Mouse (Mus musculus): Measurements from ENCODE around the gene Erbb2. TPM values are rescaled to one million over a fixed set of nuclear protein-coding genes. Genes with fewer than 3 reads are reported as not detected.

Erbb2 gene
- polyA plus RNA-seq, 1 experiment from 2014 or later: 54.9 TPM

DNA sequence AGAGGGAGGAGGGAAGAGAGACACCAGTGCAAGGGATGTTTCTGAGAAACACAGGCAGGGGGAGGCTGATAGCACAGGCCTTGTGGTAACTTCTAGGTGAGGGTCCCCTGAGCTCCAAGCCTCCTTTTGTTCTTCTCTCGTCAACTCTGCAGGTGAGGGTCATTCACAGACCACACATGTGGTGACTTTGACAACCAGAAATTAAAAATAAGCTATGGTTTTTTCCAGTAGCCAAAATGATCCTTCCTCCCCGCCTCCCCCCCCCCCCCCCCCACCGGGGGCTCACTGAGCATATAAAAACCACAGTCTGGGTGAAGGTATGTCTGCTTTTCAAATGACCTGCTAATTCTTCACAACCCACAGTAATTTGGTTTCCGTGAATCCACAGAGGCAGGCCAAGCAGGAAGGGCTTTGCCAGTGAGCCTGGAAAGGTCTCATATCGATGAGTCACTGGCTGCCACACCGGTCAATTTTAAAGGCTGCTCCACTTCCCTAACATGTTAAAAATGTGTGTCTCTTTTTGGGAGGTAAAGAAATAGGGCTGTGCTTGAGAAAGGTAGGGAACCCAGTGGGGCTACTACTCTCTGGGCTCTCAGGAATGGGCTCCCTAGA lies 48.9 kb downstream of the Erbb2 start:
- H3K4me2 ChIP-seq (replicated peaks; ENCODE audit: low read depth, low read length): no peak overlapping the region
- no peaks in the 10 kb centered on the region for H3K36me3 ChIP-seq (ENCODE audit: insufficient read depth, low read length)
- 53% methylated on average over 6 of the region's 6 CpGs for WGBS
- H3K27ac ChIP-seq (ENCODE audit: low read length): no peak overlapping the region
- H3K4me3 ChIP-seq (ENCODE audit: low read length): no peak overlapping the region
- H3K4me1 ChIP-seq (ENCODE audit: insufficient read depth, low read length): peaks cover 9% of the 10 kb centered on the region
- H3K9me3 ChIP-seq (ENCODE audit: low read length): no peaks in the 10 kb centered on the region
- H3K9ac ChIP-seq (replicated peaks; ENCODE audit: low read length): no peak overlapping the region
- ATAC-seq (ENCODE audit: low FRiP score, low TSS enrichment): no peak
- H3K27me3 ChIP-seq (ENCODE audit: insufficient read depth, low read length): peaks cover 22% of the 10 kb centered on the region

DNA sequence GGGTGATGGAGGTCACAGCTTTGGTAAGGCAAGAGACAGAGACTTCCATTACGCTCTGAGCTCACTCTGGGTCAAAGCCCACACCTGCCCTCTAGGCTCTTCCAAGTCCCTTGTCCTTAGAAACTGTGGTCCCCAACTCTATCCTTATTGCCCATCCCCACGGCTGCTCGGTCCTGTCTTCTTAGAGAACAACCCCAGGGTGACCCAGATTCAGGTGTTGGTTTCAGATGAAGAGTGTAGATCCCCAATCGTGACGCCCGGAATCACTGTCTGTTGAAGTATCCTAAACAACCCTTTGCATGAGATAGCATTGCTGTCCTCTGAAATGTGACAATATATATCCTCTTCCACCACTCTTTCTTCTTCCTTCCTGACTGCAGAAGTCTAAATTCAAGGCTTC lies 50.0 kb downstream of the Erbb2 start:
- no peak overlapping the region for H3K4me3 ChIP-seq (ENCODE audit: low read length)
- H3K27me3 ChIP-seq (ENCODE audit: insufficient read depth, low read length): peaks cover 22% of the 10 kb centered on the region
- H3K9ac ChIP-seq (replicated peaks; ENCODE audit: low read length): no peak overlapping the region
- H3K9me3 ChIP-seq (ENCODE audit: low read length): no peaks in the 10 kb centered on the region
- H3K4me1 ChIP-seq (ENCODE audit: insufficient read depth, low read length): peaks cover 9% of the 10 kb centered on the region
- no peak overlapping the region for H3K4me2 ChIP-seq (replicated peaks; ENCODE audit: low read depth, low read length)
- 86% methylated on average over 6 of the region's 6 CpGs for WGBS
- H3K36me3 ChIP-seq (ENCODE audit: insufficient read depth, low read length): no peaks in the 10 kb centered on the region
- no peak overlapping the region for H3K27ac ChIP-seq (ENCODE audit: low read length)
- no peak for ATAC-seq (ENCODE audit: low FRiP score, low TSS enrichment)

- 90% methylated on average over 9 of the region's 9 CpGs for WGBS
Measured at GRCm38 (mm10) chr11:98463911-98464310, 51.6 kb downstream of the Erbb2 start.

DNA sequence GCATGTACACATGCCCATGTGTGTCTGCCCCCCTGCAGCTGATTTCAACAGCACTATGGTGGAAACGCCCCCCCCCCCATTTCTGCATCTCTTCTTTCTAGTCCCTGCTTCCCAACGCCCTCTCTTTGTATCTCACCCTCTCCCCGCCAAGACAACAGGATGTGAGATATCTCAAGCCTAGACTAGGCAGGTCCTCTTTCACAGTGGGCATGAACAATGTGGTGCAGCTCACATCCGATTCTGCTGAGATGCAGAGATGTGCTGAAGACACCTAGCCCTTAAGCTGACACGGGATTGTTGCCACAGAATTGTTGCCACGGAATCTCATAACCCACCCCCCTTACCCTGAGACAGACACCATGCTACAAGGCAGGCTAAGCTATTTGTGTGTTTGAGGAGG lies 52.2 kb downstream of the Erbb2 start:
- H3K36me3 ChIP-seq (ENCODE audit: insufficient read depth, low read length): no peaks in the 10 kb centered on the region
- no peak overlapping the region for H3K4me2 ChIP-seq (replicated peaks; ENCODE audit: low read depth, low read length)
- H3K27ac ChIP-seq (ENCODE audit: low read length): no peak overlapping the region
- H3K4me1 ChIP-seq (ENCODE audit: insufficient read depth, low read length): no peaks in the 10 kb centered on the region
- no peak overlapping the region for H3K9ac ChIP-seq (replicated peaks; ENCODE audit: low read length)
- ATAC-seq (ENCODE audit: low FRiP score, low TSS enrichment): no peak
- H3K4me3 ChIP-seq (ENCODE audit: low read length): no peak overlapping the region
- H3K9me3 ChIP-seq (ENCODE audit: low read length): no peaks in the 10 kb centered on the region
- WGBS: 82% methylated on average over 6 of the region's 6 CpGs
- H3K27me3 ChIP-seq (ENCODE audit: insufficient read depth, low read length): peaks cover 5% of the 10 kb centered on the region; the same call in 1 of the 2 replicates

More at GRCm38 (mm10) chr11:98463911-98464310, 51.6 kb downstream of the Erbb2 start:
- Histone ChIP-seq H3K27me3 (ENCODE audit: insufficient read depth, low read length) (peaks cover 11% of the 10 kb centered on the region; the same call in 1 of the 2 replicates), H3K4me2 (replicated peaks; ENCODE audit: low read depth, low read length) (no peak overlapping the region), H3K4me1 (ENCODE audit: insufficient read depth, low read length) (no peaks in the 10 kb centered on the region), H3K36me3 (ENCODE audit: insufficient read depth, low read length) (no peaks in the 10 kb centered on the region), H3K27ac (ENCODE audit: low read length) (no peak overlapping the region), H3K4me3 (ENCODE audit: low read length) (no peak overlapping the region), H3K9me3 (ENCODE audit: low read length) (no peaks in the 10 kb centered on the region), H3K9ac (replicated peaks; ENCODE audit: low read length) (no peak overlapping the region)
- no peak for ATAC-seq (ENCODE audit: low FRiP score, low TSS enrichment)

DNA sequence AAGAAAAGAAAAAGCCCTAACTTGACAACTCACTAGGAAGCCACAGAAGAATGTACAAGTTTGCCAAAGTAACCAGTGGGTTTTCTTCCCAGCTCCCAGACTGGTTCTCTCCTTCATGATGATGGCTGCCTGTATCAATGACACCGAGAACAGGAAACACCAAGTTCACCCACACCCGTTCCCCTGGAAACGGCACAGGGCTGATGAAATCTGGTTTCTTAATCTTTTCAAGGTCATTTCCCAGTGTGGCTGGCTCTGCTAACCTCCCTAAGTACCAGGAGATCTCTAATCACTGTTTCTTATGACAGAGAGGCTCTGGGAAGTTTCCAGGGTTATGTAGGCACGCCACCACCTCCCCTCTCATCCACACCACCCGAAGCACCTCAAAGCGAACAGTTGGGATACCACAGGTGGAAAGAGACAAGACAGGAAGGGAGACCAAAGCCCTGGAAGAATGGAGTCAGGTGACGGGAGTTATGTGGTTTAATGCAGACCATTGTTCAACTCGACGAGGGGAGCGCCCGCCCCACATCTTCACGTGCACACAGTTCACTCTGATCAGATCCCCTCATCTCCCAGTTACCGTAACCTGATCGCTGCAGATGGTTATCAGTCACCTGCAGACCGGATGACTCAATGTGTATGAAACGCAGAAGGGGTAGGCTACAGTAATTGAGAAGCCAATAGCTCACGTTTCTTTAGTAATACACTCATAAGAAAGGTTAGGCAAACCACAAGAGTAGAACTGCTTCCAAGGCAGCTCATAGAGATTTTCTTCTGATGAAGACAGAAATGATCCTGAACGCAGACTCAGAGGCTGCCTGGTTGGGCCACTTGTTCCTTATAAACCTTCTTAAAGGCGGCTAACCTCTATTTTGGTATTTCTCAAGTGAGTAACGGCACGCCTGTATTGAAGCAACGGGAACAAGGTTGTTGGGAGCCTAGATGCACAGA lies 57.8 kb downstream of the Erbb2 start:
- no peak overlapping the region for H3K4me3 ChIP-seq (ENCODE audit: low read length)
- peak overlapping the region; percentile 68 for H3K27ac ChIP-seq (ENCODE audit: low read length)
- ATAC-seq (ENCODE audit: low FRiP score, low TSS enrichment): peak; percentile 71
- 44% methylated on average over 22 of the region's 22 CpGs for WGBS
- H3K36me3 ChIP-seq (ENCODE audit: insufficient read depth, low read length): no peaks in the 10 kb centered on the region
- H3K4me1 ChIP-seq (ENCODE audit: insufficient read depth, low read length): no peaks in the 10 kb centered on the region
- no peaks in the 10 kb centered on the region for H3K27me3 ChIP-seq (ENCODE audit: insufficient read depth, low read length)
- H3K4me2 ChIP-seq (replicated peaks; ENCODE audit: low read depth, low read length): no peak overlapping the region
- H3K9ac ChIP-seq (replicated peaks; ENCODE audit: low read length): no peak overlapping the region
- no peaks in the 10 kb centered on the region for H3K9me3 ChIP-seq (ENCODE audit: low read length)

- WGBS: 65% methylated on average over 6 of the region's 6 CpGs
- H3K27ac ChIP-seq (ENCODE audit: low read length): peak overlapping the region; percentile 68; the same call in 1 of the 2 replicates
- no peak for ATAC-seq (ENCODE audit: low FRiP score, low TSS enrichment)
- H3K9me3 ChIP-seq (ENCODE audit: low read length): no peaks in the 10 kb centered on the region
- no peaks in the 10 kb centered on the region for H3K36me3 ChIP-seq (ENCODE audit: insufficient read depth, low read length)
- H3K27me3 ChIP-seq (ENCODE audit: insufficient read depth, low read length): no peaks in the 10 kb centered on the region
- no peak overlapping the region for H3K4me2 ChIP-seq (replicated peaks; ENCODE audit: low read depth, low read length)
- H3K4me1 ChIP-seq (ENCODE audit: insufficient read depth, low read length): no peaks in the 10 kb centered on the region
- H3K4me3 ChIP-seq (ENCODE audit: low read length): no peak overlapping the region
- H3K9ac ChIP-seq (replicated peaks; ENCODE audit: low read length): no peak overlapping the region
Measured at GRCm38 (mm10) chr11:98470795-98471194, 58.5 kb downstream of the Erbb2 start.

DNA sequence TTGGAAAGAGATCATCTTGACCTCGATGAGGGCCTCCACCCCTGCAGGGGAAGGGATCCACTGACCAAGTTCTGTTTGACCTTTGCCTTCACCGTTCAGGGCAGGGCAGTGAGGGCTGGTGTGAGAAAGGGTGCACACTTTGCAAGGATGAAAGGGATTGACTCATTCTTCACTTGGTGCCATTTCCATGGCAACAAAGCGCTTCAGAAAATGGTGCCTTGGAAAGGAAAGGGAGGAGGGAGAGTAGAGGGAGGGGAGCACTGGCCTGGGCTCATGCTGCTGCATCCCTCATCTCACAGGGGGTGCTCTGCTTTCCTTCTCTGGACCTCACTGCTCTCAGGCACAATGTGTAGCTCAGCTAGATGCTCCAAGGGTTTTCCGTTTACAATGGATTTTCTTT lies 60.4 kb downstream of the Erbb2 start:
- Histone ChIP-seq H3K4me1 (ENCODE audit: insufficient read depth, low read length) (no peaks in the 10 kb centered on the region), H3K27ac (ENCODE audit: low read length) (no peak overlapping the region), H3K27me3 (ENCODE audit: insufficient read depth, low read length) (no peaks in the 10 kb centered on the region), H3K9me3 (ENCODE audit: low read length) (no peaks in the 10 kb centered on the region), H3K4me2 (replicated peaks; ENCODE audit: low read depth, low read length) (no peak overlapping the region), H3K9ac (replicated peaks; ENCODE audit: low read length) (no peak overlapping the region), H3K36me3 (ENCODE audit: insufficient read depth, low read length) (no peaks in the 10 kb centered on the region), H3K4me3 (ENCODE audit: low read length) (no peak overlapping the region)
- 52% methylated on average over 4 of the region's 4 CpGs for WGBS
- no peak for ATAC-seq (ENCODE audit: low FRiP score, low TSS enrichment)

DNA sequence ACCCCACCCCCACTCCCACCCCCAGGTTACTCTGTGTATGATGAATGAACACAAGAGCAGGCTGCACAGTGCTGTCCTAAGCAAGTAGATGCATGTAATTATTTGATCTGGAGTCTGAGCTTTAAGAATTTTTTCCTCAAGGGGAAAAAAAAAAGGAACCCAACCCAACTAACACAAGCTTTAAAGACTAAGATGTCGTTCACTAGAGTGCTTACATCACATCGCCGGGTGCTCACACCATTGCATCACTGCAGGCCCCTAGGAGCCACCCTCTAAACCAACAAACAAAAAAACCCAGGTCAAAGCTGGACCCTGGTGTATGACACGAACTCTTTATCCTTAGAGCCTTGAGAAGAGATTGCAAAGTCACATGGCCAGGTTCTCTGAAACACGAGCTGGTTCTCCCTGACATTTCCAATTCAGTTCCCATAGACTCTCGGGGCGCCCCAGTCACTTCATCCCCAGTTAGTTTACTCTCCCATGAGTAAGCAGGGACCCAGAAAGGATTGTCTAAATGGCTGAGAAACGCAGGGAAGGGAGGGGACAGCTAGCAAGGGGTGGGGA lies 61.7 kb downstream of the Erbb2 start:
- H3K36me3 ChIP-seq (ENCODE audit: insufficient read depth, low read length): no peaks in the 10 kb centered on the region
- WGBS: 52% methylated on average over 8 of the region's 8 CpGs

GRCm38 (mm10) chr11:98474967-98475366 lies 62.7 kb downstream of the Erbb2 start:
- Histone ChIP-seq H3K4me2 (replicated peaks; ENCODE audit: low read depth, low read length) (no peak overlapping the region), H3K36me3 (ENCODE audit: insufficient read depth, low read length) (no peaks in the 10 kb centered on the region), H3K4me1 (ENCODE audit: insufficient read depth, low read length) (no peaks in the 10 kb centered on the region), H3K27ac (ENCODE audit: low read length) (no peak overlapping the region), H3K4me3 (ENCODE audit: low read length) (no peak overlapping the region), H3K9me3 (ENCODE audit: low read length) (no peaks in the 10 kb centered on the region), H3K9ac (replicated peaks; ENCODE audit: low read length) (no peak overlapping the region), H3K27me3 (ENCODE audit: insufficient read depth, low read length) (no peaks in the 10 kb centered on the region)
- WGBS: 87% methylated on average over 11 of the region's 11 CpGs
- no peak for ATAC-seq (ENCODE audit: low FRiP score, low TSS enrichment)

More for the DNA sequence above, 61.7 kb downstream of the Erbb2 start:
- Histone ChIP-seq H3K9ac (replicated peaks; ENCODE audit: low read length) (no peak overlapping the region), H3K27me3 (ENCODE audit: insufficient read depth, low read length) (no peaks in the 10 kb centered on the region), H3K9me3 (ENCODE audit: low read length) (no peaks in the 10 kb centered on the region), H3K4me1 (ENCODE audit: insufficient read depth, low read length) (no peaks in the 10 kb centered on the region), H3K4me3 (ENCODE audit: low read length) (no peak overlapping the region), H3K4me2 (replicated peaks; ENCODE audit: low read depth, low read length) (no peak overlapping the region), H3K27ac (ENCODE audit: low read length) (no peak overlapping the region)
- ATAC-seq (ENCODE audit: low FRiP score, low TSS enrichment): no peak
